Mouse (Mus musculus): ENCODE results near the gene Gm26657. TPM values are rescaled to one million over a fixed set of nuclear protein-coding genes. Genes with fewer than 3 reads are reported as not detected.

Gm26657 gene
- polyA plus RNA-seq, 1 experiment from 2014 or later, result not detected

- H3K9ac ChIP-seq, result no peak overlapping the region
- no peaks in the 10 kb centered on the region for H3K4me1 ChIP-seq
- H3K36me3 ChIP-seq (ENCODE audit: poor library complexity, severe bottlenecking), result peaks cover 90% of the 10 kb centered on the region
- no peak for ATAC-seq
- no peak overlapping the region for H3K4me3 ChIP-seq
- no peak overlapping the region for H3K27ac ChIP-seq
- no peaks in the 10 kb centered on the region for H3K27me3 ChIP-seq
- WGBS, result 83% methylated on average over 1 of the region's 1 CpGs
- no peaks in the 10 kb centered on the region for H3K9me3 ChIP-seq (replicated peaks)
- H3K4me2 ChIP-seq, result no peak overlapping the region
Observed at GRCm38 (mm10) chr4:56771065-56771464, 31.2 kb downstream of the Gm26657 start.

Other genes starting within 250 kb of the Gm26657 start
- gene Actl7b, start 1.4 kb downstream of the Gm26657 start, polyA plus RNA-seq (2015; fragmentation: Nextera tagmentation; extraction: Ambion mirVana), result not detected in 2 replicates
- not detected in 2 replicates for gene Actl7a, start 3.3 kb downstream of the Gm26657 start, polyA plus RNA-seq (2015; fragmentation: Nextera tagmentation; extraction: Ambion mirVana)
- 54.9 and 62.1 TPM in 2 replicates for gene Elp1, start 62.3 kb downstream of the Gm26657 start, polyA plus RNA-seq (2015; fragmentation: Nextera tagmentation; extraction: Ambion mirVana)
- 16.5 and 18.1 TPM in 2 replicates for gene Fam206a, start 62.3 kb downstream of the Gm26657 start, polyA plus RNA-seq (2015; fragmentation: Nextera tagmentation; extraction: Ambion mirVana)
- gene Ctnnal1, start 125.1 kb downstream of the Gm26657 start, polyA plus RNA-seq (2015; fragmentation: Nextera tagmentation; extraction: Ambion mirVana), result 16.5 and 19.4 TPM in 2 replicates
- 6.7 and 8.2 TPM in 2 replicates for gene Tmem245, start 207.4 kb downstream of the Gm26657 start, polyA plus RNA-seq (2015; fragmentation: Nextera tagmentation; extraction: Ambion mirVana)